Mouse (Mus musculus) embryonic facial prominence, embryonic 14.5 days (tissue): Measurements from ENCODE around the gene Anks1b. TPM values are rescaled to one million over a fixed set of nuclear protein-coding genes. Genes with fewer than 3 reads are reported as not detected.

ENCODE experiments used
- ATAC-seq: fragments of 200-750 bp; cut with Nextera tagmentation; 2 replicates; pipeline ENCODE4 v1.8.0; 2017; ENCODE audit warnings: low read depth, moderate number of reproducible peaks, moderate TSS enrichment
- DNase-seq: peaks from one replicate; pipeline ENCODE4 v3.0.0-alpha.2; 2015; ENCODE audit warnings: low spot score
- H3K27ac ChIP-seq: fragments of 300-500 bp; sonication (generic); replicated peaks from 2 replicates; pipeline ENCODE4 v1.5.1; 2014; ENCODE audit warnings: low read depth, mild to moderate bottlenecking, low read length, moderate library complexity
- H3K27me3 ChIP-seq: fragments of 300-500 bp; sonication (generic); replicated peaks from 2 replicates; pipeline ENCODE4 v1.6.1; 2014; ENCODE audit warnings: low read length; ENCODE audit not compliant: control insufficient read depth, insufficient read depth
- H3K36me3 ChIP-seq: fragments of 300-500 bp; sonication (generic); 2 replicates; pipeline ENCODE4 v1.6.1; 2014; ENCODE audit warnings: low read length, mixed read lengths; ENCODE audit not compliant: control insufficient read depth, insufficient read depth
- H3K4me1 ChIP-seq: fragments of 300-500 bp; sonication (generic); 2 replicates; pipeline ENCODE4 v1.6.1; 2014; ENCODE audit warnings: antibody characterized with exemption, low read length; ENCODE audit not compliant: control insufficient read depth, insufficient read depth
- H3K4me2 ChIP-seq: fragments of 300-500 bp; sonication (generic); 2 replicates; pipeline ENCODE4 v1.6.1; 2014; ENCODE audit warnings: low read depth, mild to moderate bottlenecking, low read length, moderate library complexity, mixed read lengths
- H3K4me3 ChIP-seq: fragments of 300-500 bp; sonication (generic); 2 replicates; pipeline ENCODE4 v1.5.1; 2014; ENCODE audit warnings: low read depth, mild to moderate bottlenecking, low read length
- H3K9ac ChIP-seq: fragments of 300-500 bp; sonication (generic); 2 replicates; pipeline ENCODE4 v1.6.1; 2014; ENCODE audit warnings: low read depth, mild to moderate bottlenecking, low read length, moderate library complexity, mixed read lengths
- H3K9me3 ChIP-seq: fragments of 300-500 bp; sonication (generic); 2 replicates; pipeline ENCODE4 v1.6.1; 2016; ENCODE audit warnings: low read length; ENCODE audit not compliant: control insufficient read depth
- WGBS: fragments of 180-500 bp; shearing (Covaris S2); extraction: QIAGEN DNeasy Blood & Tissue Kit; methylation state at CpG from one replicate; pipeline ENCODE4 v1.1.7; 2014; 5-methylcytosine and 5-hydroxymethylcytosine counted together
- polyA plus RNA-seq: library from polyadenylated mRNA; unstranded; fragments of >200 nt; fragmentation: Nextera tagmentation; extraction: Ambion mirVana; gene quantifications from 2 replicates; pipeline ENCODE4 v1.2.1, GENCODE M21; 2014

Gene Anks1b
- polyA plus RNA-seq, 1 experiment from 2014 or later: 2.2 TPM

- H3K9ac ChIP-seq: no peak overlapping the region
- no peak overlapping the region for H3K4me3 ChIP-seq
- H3K4me2 ChIP-seq: no peak overlapping the region
- H3K4me1 ChIP-seq: no peaks in the 10 kb centered on the region
- no peaks in the 10 kb centered on the region for H3K36me3 ChIP-seq
- DNase-seq: no peak
- no peak for ATAC-seq
- H3K27ac ChIP-seq: no peak overlapping the region
- 84% methylated on average over 5 of the region's 5 CpGs for WGBS
- H3K27me3 ChIP-seq: no peaks in the 10 kb centered on the region
- H3K9me3 ChIP-seq: no peaks in the 10 kb centered on the region
These were observed 120.9 kb downstream of the Anks1b start for GRCm38 (mm10) chr10:89994171-89994570.

- WGBS: 67% methylated on average over 6 of the region's 6 CpGs
- H3K4me2 ChIP-seq: no peak overlapping the region
- ATAC-seq: no peak
- H3K9me3 ChIP-seq: no peaks in the 10 kb centered on the region
- no peaks in the 10 kb centered on the region for H3K27me3 ChIP-seq
- H3K4me1 ChIP-seq: no peaks in the 10 kb centered on the region
- DNase-seq: no peak
- no peaks in the 10 kb centered on the region for H3K36me3 ChIP-seq
- H3K9ac ChIP-seq: no peak overlapping the region
- no peak overlapping the region for H3K4me3 ChIP-seq
- H3K27ac ChIP-seq: no peak overlapping the region
These were observed 122.5 kb downstream of the Anks1b start for GRCm38 (mm10) chr10:89995621-89996428.

- Histone ChIP-seq H3K36me3 (no peaks in the 10 kb centered on the region), H3K9me3 (no peaks in the 10 kb centered on the region), H3K27me3 (no peaks in the 10 kb centered on the region), H3K27ac (no peak overlapping the region), H3K4me2 (no peak overlapping the region), H3K4me3 (no peak overlapping the region), H3K4me1 (no peaks in the 10 kb centered on the region), H3K9ac (no peak overlapping the region)
- no peak for ATAC-seq
- no peak for DNase-seq
- WGBS: 91% methylated on average over 3 of the region's 3 CpGs
These were observed 130.8 kb downstream of the Anks1b start for GRCm38 (mm10) chr10:90003980-90004729.

GRCm38 (mm10) chr10:90004882-90005281, 131.6 kb downstream of the Anks1b start:
- H3K4me3 ChIP-seq: no peak overlapping the region
- H3K4me2 ChIP-seq: no peak overlapping the region
- H3K9ac ChIP-seq: no peak overlapping the region
- H3K9me3 ChIP-seq: no peaks in the 10 kb centered on the region
- 93% methylated on average over 9 of the region's 9 CpGs for WGBS
- DNase-seq: no peak
- no peak overlapping the region for H3K27ac ChIP-seq
- no peak for ATAC-seq
- no peaks in the 10 kb centered on the region for H3K27me3 ChIP-seq
- no peaks in the 10 kb centered on the region for H3K4me1 ChIP-seq
- H3K36me3 ChIP-seq: no peaks in the 10 kb centered on the region

- Histone ChIP-seq H3K9ac (no peak overlapping the region), H3K36me3 (no peaks in the 10 kb centered on the region), H3K4me2 (no peak overlapping the region), H3K4me1 (no peaks in the 10 kb centered on the region), H3K4me3 (no peak overlapping the region), H3K27ac (no peak overlapping the region), H3K9me3 (no peaks in the 10 kb centered on the region), H3K27me3 (no peaks in the 10 kb centered on the region)
- WGBS: 42% methylated on average over 14 of the region's 14 CpGs
- DNase-seq (peak; percentile 39), ATAC-seq (peak; percentile 62; the same call in 1 of the 2 replicates)
These were observed 159.7 kb downstream of the Anks1b start for GRCm38 (mm10) chr10:90033037-90033436.

- ATAC-seq: no peak
- Histone ChIP-seq H3K27ac (no peak overlapping the region), H3K36me3 (no peaks in the 10 kb centered on the region), H3K27me3 (no peaks in the 10 kb centered on the region), H3K9me3 (no peaks in the 10 kb centered on the region), H3K9ac (no peak overlapping the region), H3K4me1 (no peaks in the 10 kb centered on the region), H3K4me2 (no peak overlapping the region), H3K4me3 (no peak overlapping the region)
- DNase-seq: peak; percentile 41
- 21% methylated on average over 5 of the region's 5 CpGs for WGBS
These were observed 170.0 kb downstream of the Anks1b start for GRCm38 (mm10) chr10:90043287-90043686.

GRCm38 (mm10) chr10:90043773-90044172, 170.5 kb downstream of the Anks1b start:
- Histone ChIP-seq H3K9me3 (no peaks in the 10 kb centered on the region), H3K27me3 (no peaks in the 10 kb centered on the region), H3K9ac (no peak overlapping the region), H3K4me2 (no peak overlapping the region), H3K4me1 (no peaks in the 10 kb centered on the region), H3K4me3 (no peak overlapping the region), H3K36me3 (no peaks in the 10 kb centered on the region), H3K27ac (no peak overlapping the region)
- 49% methylated on average over 2 of the region's 2 CpGs for WGBS
- ATAC-seq: no peak
- peak; percentile 20 for DNase-seq

- Histone ChIP-seq H3K27ac (no peak overlapping the region), H3K36me3 (no peaks in the 10 kb centered on the region), H3K4me3 (no peak overlapping the region), H3K4me1 (no peaks in the 10 kb centered on the region), H3K27me3 (no peaks in the 10 kb centered on the region), H3K4me2 (no peak overlapping the region), H3K9me3 (no peaks in the 10 kb centered on the region), H3K9ac (no peak overlapping the region)
- ATAC-seq: no peak
- no peak for DNase-seq
- 85% methylated on average over 8 of the region's 8 CpGs for WGBS
These were observed 170.9 kb downstream of the Anks1b start for GRCm38 (mm10) chr10:90044229-90044628.
